Mouse (Mus musculus) forebrain, embryonic 12.5 days (tissue): ENCODE data around the gene Pla2g2c. TPM values are rescaled to one million over a fixed set of nuclear protein-coding genes. Genes with fewer than 3 reads are reported as not detected.

Experiments used
- ATAC-seq: fragments of 200-750 bp; cut with Nextera tagmentation; 2 replicates; pipeline ENCODE4 v1.8.0; 2017; ENCODE audit warnings: moderate TSS enrichment; ENCODE audit not compliant: low FRiP score
- H3K27ac ChIP-seq: fragments of 300-500 bp; sonication (generic); 2 replicates; pipeline ENCODE4 v1.5.1; 2016; ENCODE audit warnings: mild to moderate bottlenecking
- H3K27me3 ChIP-seq: fragments of 300-500 bp; sonication (generic); 2 replicates; pipeline ENCODE4 v1.6.1; 2016; ENCODE audit warnings: mild to moderate bottlenecking
- H3K36me3 ChIP-seq: fragments of 300-500 bp; sonication (generic); replicated peaks from 2 replicates; pipeline ENCODE4 v1.6.1; 2016; ENCODE audit warnings: mild to moderate bottlenecking
- H3K4me1 ChIP-seq: fragments of 300-500 bp; sonication (generic); 2 replicates; pipeline ENCODE4 v1.6.1; 2016
- H3K4me2 ChIP-seq: fragments of 300-500 bp; sonication (generic); 2 replicates; pipeline ENCODE4 v1.6.1; 2016; ENCODE audit warnings: mild to moderate bottlenecking, moderate library complexity
- H3K4me3 ChIP-seq: fragments of 300-500 bp; sonication (generic); replicated peaks from 2 replicates; pipeline ENCODE4 v1.5.1; 2016; ENCODE audit warnings: mild to moderate bottlenecking
- H3K9ac ChIP-seq: fragments of 300-500 bp; sonication (generic); 2 replicates; pipeline ENCODE4 v1.6.1; 2016; ENCODE audit warnings: mild to moderate bottlenecking
- H3K9me3 ChIP-seq: fragments of 300-500 bp; sonication (generic); 2 replicates; pipeline ENCODE4 v1.6.1; 2016
- WGBS: fragments of 180-500 bp; shearing (Covaris S2); methylation state at CpG from one replicate; pipeline ENCODE4 v1.1.7; 2016; 5-methylcytosine and 5-hydroxymethylcytosine counted together
- polyA plus RNA-seq: library from polyadenylated mRNA; unstranded; fragments of >200 nt; fragmentation: Nextera tagmentation; extraction: Ambion mirVana; gene quantifications from 2 replicates; pipeline ENCODE4 v1.2.1, GENCODE M21; 2016

The Pla2g2c gene
- polyA plus RNA-seq, 1 experiment from 2014 or later, result 0.26 TPM

GRCm38 (mm10) chr4:138697166-138697860, 27.3 kb upstream of the Pla2g2c start:
- Histone ChIP-seq H3K4me1 (peaks cover 34% of the 10 kb centered on the region), H3K27me3 (peaks cover 27% of the 10 kb centered on the region)

GRCm38 (mm10) chr4:138698296-138698695, 26.3 kb upstream of the Pla2g2c start:
- Histone ChIP-seq H3K9ac (no peak overlapping the region), H3K4me2 (no peak overlapping the region), H3K27ac (no peak overlapping the region)

More at GRCm38 (mm10) chr4:138697166-138697860, 27.3 kb upstream of the Pla2g2c start:
- H3K9ac ChIP-seq, result no peak overlapping the region
- H3K4me2 ChIP-seq, result no peak overlapping the region
- H3K27ac ChIP-seq, result 0 out of 2 replicates have a peak overlapping the region, but pooled peaks have one; percentile 3
- H3K36me3 ChIP-seq, result no peaks in the 10 kb centered on the region
- WGBS, result 25% methylated on average over 9 of the region's 10 CpGs
- no peak for ATAC-seq
- no peaks in the 10 kb centered on the region for H3K9me3 ChIP-seq
- no peak overlapping the region for H3K4me3 ChIP-seq

GRCm38 (mm10) chr4:138700184-138700982, 24.2 kb upstream of the Pla2g2c start:
- Histone ChIP-seq H3K4me1 (peaks cover 17% of the 10 kb centered on the region; the same call in 1 of the 2 replicates), H3K27me3 (peaks cover 18% of the 10 kb centered on the region; the same call in 1 of the 2 replicates), H3K27ac (no peak overlapping the region), H3K9ac (no peak overlapping the region), H3K9me3 (no peaks in the 10 kb centered on the region), H3K36me3 (no peaks in the 10 kb centered on the region), H3K4me3 (no peak overlapping the region), H3K4me2 (no peak overlapping the region)
- WGBS, result 28% methylated on average over 15 of the region's 15 CpGs
- ATAC-seq, result 0 out of 2 replicates have a peak, but pooled peaks have one; percentile 44

More at GRCm38 (mm10) chr4:138698296-138698695, 26.3 kb upstream of the Pla2g2c start:
- H3K4me1 ChIP-seq, result peaks cover 25% of the 10 kb centered on the region
- H3K27me3 ChIP-seq, result peaks cover 29% of the 10 kb centered on the region
- 62% methylated on average over 2 of the region's 2 CpGs for WGBS
- no peaks in the 10 kb centered on the region for H3K9me3 ChIP-seq
- ATAC-seq, result no peak
- H3K4me3 ChIP-seq, result no peak overlapping the region
- no peaks in the 10 kb centered on the region for H3K36me3 ChIP-seq

GRCm38 (mm10) chr4:138701111-138701510, 23.5 kb upstream of the Pla2g2c start:
- WGBS, result 67% methylated on average over 8 of the region's 8 CpGs
- H3K27me3 ChIP-seq, result peaks cover 20% of the 10 kb centered on the region; the same call in 1 of the 2 replicates
- H3K9ac ChIP-seq, result no peak overlapping the region
- ATAC-seq, result no peak
- no peaks in the 10 kb centered on the region for H3K36me3 ChIP-seq
- H3K27ac ChIP-seq, result no peak overlapping the region
- H3K9me3 ChIP-seq, result no peaks in the 10 kb centered on the region
- H3K4me1 ChIP-seq, result peaks cover 15% of the 10 kb centered on the region; the same call in 1 of the 2 replicates
- H3K4me2 ChIP-seq, result no peak overlapping the region
- no peak overlapping the region for H3K4me3 ChIP-seq

- no peak overlapping the region for H3K9ac ChIP-seq
- H3K36me3 ChIP-seq, result no peaks in the 10 kb centered on the region
- 91% methylated on average over 2 of the region's 2 CpGs for WGBS
- H3K9me3 ChIP-seq, result no peaks in the 10 kb centered on the region
- no peak overlapping the region for H3K4me3 ChIP-seq
- no peak overlapping the region for H3K4me2 ChIP-seq
- H3K4me1 ChIP-seq, result peaks cover 6% of the 10 kb centered on the region; the same call in 1 of the 2 replicates
- peaks cover 24% of the 10 kb centered on the region; the same call in 1 of the 2 replicates for H3K27me3 ChIP-seq
- ATAC-seq, result no peak
- no peak overlapping the region for H3K27ac ChIP-seq
These were observed 22.6 kb upstream of the Pla2g2c start for GRCm38 (mm10) chr4:138702031-138702430.

GRCm38 (mm10) chr4:138702528-138702927, 22.1 kb upstream of the Pla2g2c start:
- H3K27me3 ChIP-seq, result peaks cover 28% of the 10 kb centered on the region; the same call in 1 of the 2 replicates
- H3K9ac ChIP-seq, result no peak overlapping the region
- H3K27ac ChIP-seq, result no peak overlapping the region
- H3K9me3 ChIP-seq, result no peaks in the 10 kb centered on the region
- 85% methylated on average over 8 of the region's 8 CpGs for WGBS
- H3K4me2 ChIP-seq, result no peak overlapping the region
- ATAC-seq, result no peak
- H3K4me1 ChIP-seq, result peaks cover under 1% of the 10 kb centered on the region; the same call in 1 of the 2 replicates
- H3K4me3 ChIP-seq, result no peak overlapping the region
- no peaks in the 10 kb centered on the region for H3K36me3 ChIP-seq

GRCm38 (mm10) chr4:138703591-138703990, 21.0 kb upstream of the Pla2g2c start:
- Histone ChIP-seq H3K4me3 (no peak overlapping the region), H3K4me2 (no peak overlapping the region), H3K27ac (no peak overlapping the region), H3K9ac (no peak overlapping the region), H3K27me3 (peaks cover 28% of the 10 kb centered on the region; the same call in 1 of the 2 replicates), H3K4me1 (no peaks in the 10 kb centered on the region), H3K36me3 (no peaks in the 10 kb centered on the region), H3K9me3 (no peaks in the 10 kb centered on the region)
- 27% methylated on average over 7 of the region's 7 CpGs for WGBS
- no peak for ATAC-seq

- H3K36me3 ChIP-seq, result no peaks in the 10 kb centered on the region
- H3K4me3 ChIP-seq, result no peak overlapping the region
- H3K9me3 ChIP-seq, result no peaks in the 10 kb centered on the region
- H3K4me2 ChIP-seq, result no peak overlapping the region
- ATAC-seq, result no peak
- H3K9ac ChIP-seq, result no peak overlapping the region
- H3K27me3 ChIP-seq, result peaks cover 28% of the 10 kb centered on the region; the same call in 1 of the 2 replicates
- no peaks in the 10 kb centered on the region for H3K4me1 ChIP-seq
- WGBS, result 88% methylated on average over 4 of the region's 4 CpGs
- H3K27ac ChIP-seq, result no peak overlapping the region
These were observed 20.4 kb upstream of the Pla2g2c start for GRCm38 (mm10) chr4:138704169-138704568.

GRCm38 (mm10) chr4:138706620-138707019, 18.0 kb upstream of the Pla2g2c start:
- H3K27ac ChIP-seq, result no peak overlapping the region
- H3K36me3 ChIP-seq, result no peaks in the 10 kb centered on the region
- peaks cover 25% of the 10 kb centered on the region; the same call in 1 of the 2 replicates for H3K27me3 ChIP-seq
- no peak for ATAC-seq
- no peaks in the 10 kb centered on the region for H3K9me3 ChIP-seq
- no peak overlapping the region for H3K9ac ChIP-seq
- H3K4me3 ChIP-seq, result no peak overlapping the region
- no peaks in the 10 kb centered on the region for H3K4me1 ChIP-seq
- WGBS, result 89% methylated on average over 8 of the region's 8 CpGs
- H3K4me2 ChIP-seq, result no peak overlapping the region

- no peaks in the 10 kb centered on the region for H3K9me3 ChIP-seq
- H3K4me2 ChIP-seq, result no peak overlapping the region
- no peak overlapping the region for H3K9ac ChIP-seq
- ATAC-seq, result no peak
- H3K4me1 ChIP-seq, result no peaks in the 10 kb centered on the region
- H3K27ac ChIP-seq, result no peak overlapping the region
- no peak overlapping the region for H3K4me3 ChIP-seq
- no peaks in the 10 kb centered on the region for H3K36me3 ChIP-seq
- H3K27me3 ChIP-seq, result peaks cover 14% of the 10 kb centered on the region; the same call in 1 of the 2 replicates
- 10% methylated on average over 7 of the region's 7 CpGs for WGBS
These were observed 16.0 kb upstream of the Pla2g2c start for GRCm38 (mm10) chr4:138708636-138709035.

GRCm38 (mm10) chr4:138709246-138709645, 15.3 kb upstream of the Pla2g2c start:
- no peak for ATAC-seq

GRCm38 (mm10) chr4:138709944-138710343, 14.6 kb upstream of the Pla2g2c start:
- 82% methylated on average over 7 of the region's 7 CpGs for WGBS
- H3K9ac ChIP-seq, result no peak overlapping the region
- H3K4me2 ChIP-seq, result no peak overlapping the region
- no peaks in the 10 kb centered on the region for H3K36me3 ChIP-seq
- no peak overlapping the region for H3K27ac ChIP-seq
- no peaks in the 10 kb centered on the region for H3K9me3 ChIP-seq
- H3K4me1 ChIP-seq, result no peaks in the 10 kb centered on the region
- no peak for ATAC-seq
- peaks cover 14% of the 10 kb centered on the region; the same call in 1 of the 2 replicates for H3K27me3 ChIP-seq
- no peak overlapping the region for H3K4me3 ChIP-seq

More at GRCm38 (mm10) chr4:138709246-138709645, 15.3 kb upstream of the Pla2g2c start:
- Histone ChIP-seq H3K4me3 (no peak overlapping the region), H3K9me3 (no peaks in the 10 kb centered on the region), H3K4me1 (no peaks in the 10 kb centered on the region), H3K27me3 (peaks cover 14% of the 10 kb centered on the region; the same call in 1 of the 2 replicates), H3K36me3 (no peaks in the 10 kb centered on the region), H3K27ac (no peak overlapping the region), H3K4me2 (no peak overlapping the region), H3K9ac (no peak overlapping the region)
- WGBS, result 84% methylated on average over 11 of the region's 11 CpGs
